Mouse (Mus musculus) neutrophil, adult 5-6 weeks (primary cell): Measurements from ENCODE around the gene Fgfr2. TPM values are rescaled to one million over a fixed set of nuclear protein-coding genes. Genes with fewer than 3 reads are reported as not detected.
A peak's percentile ranks its signal among the peaks of the same experiment; 100 is the strongest.

Source experiments
- ATAC-seq: fragments of 151-379, 151-347 bp; 2 replicates; pipeline ENCODE4 v1.8.0; 2017; ENCODE audit warnings: mild to moderate bottlenecking, moderate TSS enrichment; ENCODE audit not compliant: insufficient number of reproducible peaks, poor library complexity, low FRiP score, severe bottlenecking; ENCODE audit errors: extremely low read depth
- total RNA-seq: library from RNA; stranded (forward); fragments of 200-1000 nt; gene quantifications from 2 replicates; pipeline ENCODE4 v1.2.3, GENCODE M21; 2017

Fgfr2 gene
- total RNA-seq, 1 experiment from 2014 or later = not detected

DNA sequence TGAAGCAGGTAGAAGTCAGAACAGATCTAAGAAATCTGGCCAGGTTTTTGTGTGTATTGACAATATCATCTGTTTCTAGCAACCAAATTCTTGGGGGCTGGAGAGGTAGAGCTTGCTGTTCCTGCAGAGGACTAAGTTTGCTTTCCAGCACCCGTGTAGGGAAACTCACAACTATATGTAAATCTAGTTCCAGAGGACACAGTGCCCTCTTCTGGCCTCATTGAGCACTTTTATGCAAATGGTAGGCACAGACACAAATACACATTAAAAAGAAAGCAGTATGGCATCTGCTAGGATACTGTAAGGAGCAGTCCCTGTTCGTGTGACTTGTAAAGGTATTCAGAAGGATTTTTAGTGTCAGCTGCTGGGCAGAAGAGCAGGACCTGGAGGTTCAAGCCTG lies 240.8 kb downstream of the Fgfr2 start:
- 0 out of 2 replicates have a peak, but pooled peaks have one; percentile 33 for ATAC-seq

DNA sequence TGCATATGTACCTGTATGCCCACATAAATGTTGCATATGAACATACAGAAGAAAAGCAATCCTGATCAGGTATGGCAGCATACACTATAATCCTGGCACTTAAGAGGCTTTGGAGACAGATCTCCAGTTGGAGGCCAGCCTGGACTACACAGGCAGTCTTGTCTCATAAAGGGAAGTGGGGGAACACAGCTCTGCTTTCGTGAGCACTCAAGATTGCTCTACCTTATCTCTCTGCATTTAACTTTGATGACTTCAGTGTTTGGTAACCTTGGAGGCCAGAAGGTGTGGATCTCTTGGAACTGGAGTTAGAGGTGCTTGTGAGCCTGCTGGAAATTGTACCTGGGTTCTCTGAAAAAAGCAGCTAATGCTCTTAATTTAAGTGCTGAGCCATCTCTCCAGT lies 242.9 kb downstream of the Fgfr2 start:
- ATAC-seq = no peak

GRCm38 (mm10) chr7:132875391-132876086 lies 247.6 kb downstream of the Fgfr2 start:
- ATAC-seq = no peak

- no peak for ATAC-seq
Measured at GRCm38 (mm10) chr7:132873043-132873442, 250.1 kb downstream of the Fgfr2 start.

GRCm38 (mm10) chr7:132866316-132866715 lies 256.8 kb downstream of the Fgfr2 start:
- ATAC-seq = no peak

- peak; percentile 99 for ATAC-seq
Measured at GRCm38 (mm10) chr7:132859042-132859958, 263.9 kb downstream of the Fgfr2 start, which contains the start of gene Abraxas2. Abraxas2 (plus strand) TSS chr7:132859225.

- no peak for ATAC-seq
Measured at GRCm38 (mm10) chr7:132858043-132858608, 265.0 kb downstream of the Fgfr2 start.

DNA sequence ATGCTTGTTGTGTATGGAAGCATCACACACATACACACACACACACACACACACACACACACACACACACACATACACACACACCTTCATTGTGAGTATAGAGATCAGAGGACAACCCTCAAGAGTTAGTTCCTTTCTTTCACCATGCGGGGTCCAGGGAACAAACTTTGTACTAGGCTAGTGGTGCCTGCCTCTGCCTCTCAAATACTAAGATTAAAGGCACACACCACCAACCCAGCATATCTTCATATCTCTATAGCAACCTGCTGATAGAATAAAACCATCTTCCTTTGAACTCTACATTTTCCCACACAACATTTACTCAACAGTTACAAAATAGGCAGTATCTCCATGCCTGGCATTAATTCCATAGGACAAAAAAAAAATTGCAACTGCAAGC lies 267.1 kb downstream of the Fgfr2 start:
- no peak for ATAC-seq

GRCm38 (mm10) chr7:132853946-132854345 lies 269.2 kb downstream of the Fgfr2 start:
- ATAC-seq = no peak

DNA sequence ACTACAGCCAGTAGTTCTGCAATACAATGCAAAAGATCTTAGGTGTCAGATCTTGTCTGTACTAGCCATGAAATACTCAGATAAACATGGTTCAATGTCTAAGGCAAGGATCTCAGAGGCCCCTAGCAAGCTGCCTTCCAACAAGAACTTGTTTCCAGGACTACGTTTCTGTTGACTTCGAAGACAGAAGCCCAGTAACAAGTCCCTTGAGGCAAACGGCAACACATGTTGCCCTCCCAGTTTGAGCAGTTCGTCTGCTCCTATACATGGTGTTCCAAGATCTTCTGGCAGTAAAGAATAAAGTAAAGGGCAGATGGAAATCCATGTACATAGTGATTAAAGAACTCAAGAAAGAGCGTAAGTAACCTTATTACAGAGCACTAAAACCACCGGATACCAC lies 269.8 kb downstream of the Fgfr2 start:
- ATAC-seq = no peak

DNA sequence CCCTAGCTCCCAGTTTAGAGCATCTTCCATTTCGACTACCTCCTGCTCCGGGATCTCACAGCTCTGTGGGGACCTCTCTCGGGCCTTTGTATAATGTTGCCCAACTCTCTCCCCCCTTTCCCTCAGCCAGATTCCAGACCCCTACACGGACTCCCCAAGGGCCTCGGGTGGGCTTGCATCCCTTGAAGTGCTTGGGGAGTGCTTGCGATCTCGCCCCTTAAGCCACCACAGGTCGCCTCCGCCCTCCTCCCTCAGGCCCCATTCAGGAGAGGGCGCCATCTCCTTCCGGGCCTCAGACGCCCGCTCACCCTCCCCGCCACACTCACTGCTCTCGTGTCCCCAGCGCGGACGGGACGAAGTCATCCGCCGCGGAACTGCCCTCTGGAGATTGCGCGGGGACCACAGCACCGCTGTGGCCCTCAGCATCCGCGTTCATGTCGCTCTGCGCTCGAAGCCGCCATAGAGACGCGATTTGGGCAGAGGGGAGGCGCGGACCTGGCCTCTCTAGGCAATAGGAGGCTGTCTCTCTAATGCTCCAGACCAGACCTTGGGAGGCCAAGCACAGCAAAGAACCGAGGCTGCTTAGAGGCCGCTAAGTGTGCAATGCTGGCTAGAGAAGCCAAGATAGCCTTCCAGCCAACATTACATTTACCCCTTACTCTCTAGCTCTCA lies 270.8 kb downstream of the Fgfr2 start, which contains the start of gene Eef1akmt2:
TSS of gene Eef1akmt2 (minus strand) at position 501 of the 672 bp plus-strand sequence.
- peak; percentile 91 for ATAC-seq

- ATAC-seq = no peak
Measured at GRCm38 (mm10) chr7:132843152-132843551, 280.0 kb downstream of the Fgfr2 start.

GRCm38 (mm10) chr7:132842455-132842854 lies 280.7 kb downstream of the Fgfr2 start:
- no peak for ATAC-seq

DNA sequence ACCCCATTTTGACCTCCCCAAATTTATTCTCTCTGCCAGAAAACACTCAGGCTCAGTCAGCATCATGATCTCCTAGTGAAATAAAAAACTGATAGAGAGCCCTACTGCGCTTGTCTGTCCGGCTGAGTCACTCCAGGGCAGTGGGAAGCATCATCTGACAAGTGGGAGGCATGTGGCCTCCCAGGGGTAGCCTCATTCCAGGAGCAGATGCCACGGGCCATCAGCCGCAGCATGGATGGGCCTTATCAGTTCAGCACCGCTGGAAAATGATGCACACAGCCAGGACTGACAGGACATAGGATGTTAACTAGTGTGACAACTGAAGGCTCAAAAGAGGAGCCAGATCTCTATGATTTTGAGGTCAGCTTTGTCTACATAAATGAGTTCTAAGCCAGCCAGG lies 281.9 kb downstream of the Fgfr2 start:
- no peak for ATAC-seq

GRCm38 (mm10) chr7:132830955-132831354 lies 292.2 kb downstream of the Fgfr2 start:
- no peak for ATAC-seq

DNA sequence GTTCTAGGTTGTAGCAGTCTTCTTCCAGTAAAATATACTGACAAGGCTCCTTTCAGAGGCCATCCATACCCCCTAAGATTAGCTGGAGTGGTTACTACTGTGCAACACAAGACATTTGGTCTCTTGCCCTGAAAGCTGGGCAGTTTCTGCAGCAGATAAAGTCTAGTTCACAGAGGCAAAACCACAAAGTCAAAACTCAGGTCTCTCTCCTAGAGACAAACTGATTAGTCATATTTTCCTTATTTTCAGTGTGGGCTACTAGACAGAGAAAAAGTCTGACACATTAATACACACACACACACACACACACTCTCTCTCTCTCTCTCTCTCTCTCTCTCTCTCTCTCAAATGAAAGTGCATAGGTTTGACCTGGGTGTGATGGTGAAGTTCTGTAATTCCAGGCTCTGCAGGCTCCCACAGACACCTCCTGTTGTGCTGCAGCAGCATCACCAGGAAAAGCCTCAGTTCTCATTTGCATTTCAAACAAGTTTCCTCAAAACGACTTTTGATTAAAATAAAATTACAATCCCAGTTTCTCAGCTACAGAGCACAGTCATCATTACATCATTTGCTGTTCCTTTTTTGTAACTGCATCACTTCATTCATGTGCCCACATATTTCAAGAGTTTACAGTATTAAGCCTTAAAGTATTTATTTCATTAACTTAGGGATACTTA lies 298.7 kb downstream of the Fgfr2 start:
- ATAC-seq = no peak

DNA sequence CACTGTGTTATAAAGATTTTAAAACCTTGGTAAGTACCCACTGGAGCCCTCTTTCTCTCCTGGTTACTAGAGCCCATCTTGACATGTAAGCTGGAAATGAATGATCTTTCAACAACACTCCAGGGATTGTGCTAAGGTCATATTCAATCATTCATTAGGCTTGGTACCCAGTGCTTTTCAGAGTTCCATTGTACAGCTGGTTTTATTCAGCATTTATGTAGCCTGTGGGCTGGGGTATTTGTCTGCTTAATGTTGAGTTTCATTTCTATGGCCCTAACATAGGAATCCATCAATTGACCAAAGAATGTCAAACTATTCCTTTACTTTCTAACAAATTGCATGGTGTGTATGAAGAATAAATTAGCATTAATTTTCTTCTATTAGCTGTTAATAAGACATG lies 299.3 kb downstream of the Fgfr2 start:
- ATAC-seq = no peak

DNA sequence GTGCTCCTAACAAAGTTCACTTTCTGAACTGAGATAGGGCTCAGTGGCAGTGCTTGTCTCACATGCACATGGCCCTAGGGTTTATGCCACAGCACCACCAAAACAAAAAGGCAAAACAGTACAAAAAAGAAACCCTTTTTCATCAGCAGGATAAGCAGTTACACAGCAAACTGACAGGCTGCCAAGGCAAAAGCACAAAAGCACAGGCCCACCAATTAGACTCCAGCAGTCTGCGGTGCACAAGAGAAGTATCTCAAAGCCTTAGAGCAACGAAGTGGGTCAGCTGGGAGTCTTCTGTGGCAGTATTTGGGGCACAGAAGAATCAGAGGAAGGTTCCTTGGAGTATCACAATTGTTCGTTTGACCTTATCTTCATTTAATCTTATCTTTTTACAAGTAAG lies 302.5 kb downstream of the Fgfr2 start:
- ATAC-seq = no peak

GRCm38 (mm10) chr7:132817056-132817455 lies 306.1 kb downstream of the Fgfr2 start:
- no peak for ATAC-seq
